Mouse (Mus musculus) B cell, adult (primary cell): ENCODE data around the gene Rpl7a. TPM values are rescaled to one million over a fixed set of nuclear protein-coding genes. Genes with fewer than 3 reads are reported as not detected.

Experiments
- total RNA-seq: library from RNA; stranded (reverse); gene quantifications from 4 replicates; pipeline ENCODE4 v1.2.4, GENCODE M21; 2023; ENCODE audit not compliant: inconsistent age

The Rpl7a gene
- 716 to 763 TPM (median 757 TPM) in 4 replicates for total RNA-seq

GRCm38 (mm10) chr2:26910124-26910993 lies at the start of gene Rpl7a, which contains the start of gene Med22:
Gene Rpl7a (plus strand): TSS chr2:26910764.
Gene Med22 (minus strand): TSS chr2:26910677.

GRCm38 (mm10) chr2:26864879-26865278 lies 45.7 kb upstream of the Rpl7a start, which contains the start of gene Abo:
Gene Abo (minus strand): TSS chr2:26864979.

GRCm38 (mm10) chr2:26902467-26903220 lies 7.9 kb upstream of the Rpl7a start, which contains the start of gene Surf6:
Gene Surf6 (minus strand): TSS chr2:26902879.

GRCm38 (mm10) chr2:26915927-26916728 lies 5.6 kb downstream of the Rpl7a start, which contains the start of the genes Surf2 and Surf1:
Gene Surf2 (plus strand): TSS chr2:26916367.
Gene Surf1 (minus strand): TSS chr2:26916530.

GRCm38 (mm10) chr2:26933304-26934055 lies 22.9 kb downstream of the Rpl7a start, which contains the start of the genes Surf4 and Stkld1:
Gene Surf4 (minus strand): TSS chr2:26933928.
Gene Stkld1 (plus strand): TSS chr2:26934047.

Other genes starting within 250 kb of the Rpl7a start
- gene Lcn4, start 239.5 kb upstream of the Rpl7a start, total RNA-seq = not detected in 4 replicates
- not detected in 4 replicates for gene Abo, start 45.8 kb upstream of the Rpl7a start, total RNA-seq
- gene Surf6, start 7.9 kb upstream of the Rpl7a start, total RNA-seq = 66.0 to 76.3 TPM (median 70.9 TPM) in 4 replicates
- gene Med22, start 87 bp upstream of the Rpl7a start, total RNA-seq = 14.9 to 18.4 TPM (median 17.2 TPM) in 4 replicates
- gene Surf2, start 5.6 kb downstream of the Rpl7a start, total RNA-seq = 45.9 to 55.5 TPM (median 50.3 TPM) in 4 replicates
- 55.8 to 77.5 TPM (median 60.0 TPM) in 4 replicates for gene Surf1, start 5.8 kb downstream of the Rpl7a start, total RNA-seq
- gene Surf4, start 23.2 kb downstream of the Rpl7a start, total RNA-seq = 58.8 to 67.2 TPM (median 62.0 TPM) in 4 replicates
- gene Stkld1, start 23.3 kb downstream of the Rpl7a start, total RNA-seq = not detected in 4 replicates
- 56.8 to 74.9 TPM (median 67.4 TPM) in 4 replicates for gene Rexo4, start 53.6 kb downstream of the Rpl7a start, total RNA-seq
- gene Adamts13, start 62.7 kb downstream of the Rpl7a start, total RNA-seq = 0.16 TPM in 1 of 4 replicates, not detected in the others
- 36.1 to 44.2 TPM (median 39.9 TPM) in 4 replicates for gene Cacfd1, start 99.2 kb downstream of the Rpl7a start, total RNA-seq
- 6.8 to 9.0 TPM (median 8.5 TPM) in 4 replicates for gene Slc2a6, start 117.2 kb downstream of the Rpl7a start, total RNA-seq
- not detected in 4 replicates for gene Mymk, start 161.4 kb downstream of the Rpl7a start, total RNA-seq
- gene Adamtsl2, start 168.6 kb downstream of the Rpl7a start, total RNA-seq = 1.6 to 5.0 TPM (median 3.4 TPM) in 4 replicates
- not detected in 4 replicates for gene Fam163b, start 231.7 kb downstream of the Rpl7a start, total RNA-seq